Mouse (Mus musculus) common myeloid progenitor, adult 5-6 weeks (primary cell): ENCODE results near the gene Jchain. TPM values are rescaled to one million over a fixed set of nuclear protein-coding genes. Genes with fewer than 3 reads are reported as not detected.
"Not testable (repeated sequence)": the region's sequence is repeated elsewhere in the genome, so short reads cannot be mapped to it uniquely, and the experiment has no call there.

ENCODE experiments used
- ATAC-seq: replicated peaks from 2 replicates; pipeline ENCODE4 v1.8.0; 2016; ENCODE audit warnings: low read depth, mild to moderate bottlenecking, moderate TSS enrichment, inconsistent platforms; ENCODE audit not compliant: poor library complexity, severe bottlenecking
- total RNA-seq: library from RNA; stranded (forward); fragments of 200-1000, 187-1606 nt; gene quantifications from 2 replicates; pipeline ENCODE4 v1.2.3, GENCODE M21; 2017

The Jchain gene
- total RNA-seq = 2.8 TPM in 1 of 2 replicates, not detected in the other

GRCm38 (mm10) chr5:88527657-88528056, at the start of gene Jchain:
TSS of gene Jchain (minus strand) at chr5:88527891.
- no peak for ATAC-seq

- ATAC-seq = no peak
Measured at GRCm38 (mm10) chr5:88575506-88576338, 48.0 kb upstream of the Jchain start.

DNA sequence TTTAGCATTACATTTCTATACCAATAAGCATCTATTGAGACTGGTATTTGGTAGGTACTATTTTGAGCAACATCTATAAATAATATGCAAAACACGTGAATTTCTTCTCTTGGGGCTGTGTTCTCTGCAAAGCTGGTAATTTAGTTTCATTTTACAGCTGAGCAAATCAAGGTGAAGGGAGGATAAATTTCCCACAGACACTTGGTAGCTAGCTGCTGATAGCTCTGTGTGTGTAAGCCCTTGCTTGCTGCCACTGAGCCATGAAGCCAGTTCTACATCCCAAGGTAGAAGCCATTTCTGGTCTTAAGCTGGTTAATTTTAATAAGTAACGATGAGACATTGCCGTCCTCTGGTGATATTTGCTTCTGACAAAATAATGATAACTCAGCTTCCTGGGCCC, 47.1 kb upstream of the Jchain start:
- ATAC-seq = no peak

- ATAC-seq = no peak
Measured at GRCm38 (mm10) chr5:88569541-88569940, 41.9 kb upstream of the Jchain start.

DNA sequence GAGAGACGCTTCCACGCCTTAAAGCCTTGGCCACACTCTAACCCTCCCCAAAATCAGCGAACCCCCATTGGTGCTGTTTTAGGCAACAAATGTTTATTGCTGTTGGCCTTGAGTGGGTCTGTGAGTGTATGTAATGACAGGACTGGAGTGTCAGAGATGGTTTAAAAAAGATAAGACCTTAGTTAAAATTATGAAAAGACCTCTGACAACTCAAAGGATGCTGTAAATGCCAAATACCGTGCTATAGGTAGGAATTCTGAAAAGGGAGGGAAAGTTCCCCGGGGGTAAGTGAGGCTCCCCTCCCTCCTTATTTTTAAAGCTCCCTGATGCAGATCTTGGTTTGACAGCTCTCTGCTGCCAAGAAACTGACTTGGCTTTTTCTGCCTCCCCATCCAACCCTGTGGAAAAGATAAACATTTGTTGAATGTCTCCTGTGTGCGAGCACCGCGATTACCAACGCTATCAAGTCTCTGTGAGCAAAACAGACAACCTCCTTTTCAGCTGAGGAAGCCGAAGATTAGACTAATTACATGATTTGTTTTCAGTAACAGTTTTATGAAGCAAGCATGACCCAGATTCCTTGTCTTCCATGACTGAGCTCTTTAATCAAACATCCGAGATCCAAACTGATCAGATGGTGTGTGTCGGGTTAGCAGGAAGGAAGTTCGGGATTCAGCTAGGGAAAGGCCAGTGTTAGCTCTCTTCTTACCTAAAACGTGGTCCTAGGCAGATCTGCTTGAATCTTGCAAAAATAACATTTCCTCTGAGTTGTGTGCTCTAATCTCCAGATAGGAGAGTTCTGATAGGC, 38.5 kb upstream of the Jchain start:
- peak; percentile 53 for ATAC-seq

GRCm38 (mm10) chr5:88565148-88566033, 37.7 kb upstream of the Jchain start:
- ATAC-seq = peak; percentile 31

DNA sequence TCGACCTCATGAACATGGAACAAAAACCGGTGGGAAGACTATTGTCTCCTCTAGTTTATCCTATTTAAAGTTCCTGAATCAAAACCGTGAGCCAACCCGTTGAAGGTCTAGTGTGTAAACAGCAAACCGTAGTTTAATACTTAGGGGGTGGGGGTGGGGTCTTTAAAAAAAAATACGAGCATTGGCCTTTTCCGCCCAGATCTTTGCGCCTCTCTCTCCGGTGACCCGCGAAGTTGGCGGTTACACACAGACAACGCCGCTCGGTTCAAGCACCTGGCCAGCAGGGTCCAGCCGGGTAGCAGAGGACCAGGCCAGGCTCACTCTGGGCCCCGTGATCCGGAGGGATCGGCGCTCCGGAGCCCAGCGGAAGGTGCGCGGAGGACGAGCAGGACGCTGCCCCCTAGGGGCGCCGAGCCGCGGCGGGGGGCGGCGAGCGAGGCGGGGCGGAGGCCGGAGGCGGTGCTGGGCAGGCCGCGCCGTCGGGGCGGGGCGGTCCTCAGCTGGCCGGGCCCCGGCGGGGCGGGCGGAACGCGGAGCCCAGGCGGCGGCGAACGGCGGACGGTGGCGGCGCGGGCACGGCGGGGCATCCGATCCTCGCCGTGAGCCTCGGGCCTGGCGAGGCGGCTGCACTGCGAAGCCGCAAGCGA, 36.9 kb upstream of the Jchain start, which contains the start of gene Rufy3:
Gene Rufy3, plus strand, starts transcription at position 540 of the 647 bp plus-strand sequence.
- peak; percentile 78 for ATAC-seq

DNA sequence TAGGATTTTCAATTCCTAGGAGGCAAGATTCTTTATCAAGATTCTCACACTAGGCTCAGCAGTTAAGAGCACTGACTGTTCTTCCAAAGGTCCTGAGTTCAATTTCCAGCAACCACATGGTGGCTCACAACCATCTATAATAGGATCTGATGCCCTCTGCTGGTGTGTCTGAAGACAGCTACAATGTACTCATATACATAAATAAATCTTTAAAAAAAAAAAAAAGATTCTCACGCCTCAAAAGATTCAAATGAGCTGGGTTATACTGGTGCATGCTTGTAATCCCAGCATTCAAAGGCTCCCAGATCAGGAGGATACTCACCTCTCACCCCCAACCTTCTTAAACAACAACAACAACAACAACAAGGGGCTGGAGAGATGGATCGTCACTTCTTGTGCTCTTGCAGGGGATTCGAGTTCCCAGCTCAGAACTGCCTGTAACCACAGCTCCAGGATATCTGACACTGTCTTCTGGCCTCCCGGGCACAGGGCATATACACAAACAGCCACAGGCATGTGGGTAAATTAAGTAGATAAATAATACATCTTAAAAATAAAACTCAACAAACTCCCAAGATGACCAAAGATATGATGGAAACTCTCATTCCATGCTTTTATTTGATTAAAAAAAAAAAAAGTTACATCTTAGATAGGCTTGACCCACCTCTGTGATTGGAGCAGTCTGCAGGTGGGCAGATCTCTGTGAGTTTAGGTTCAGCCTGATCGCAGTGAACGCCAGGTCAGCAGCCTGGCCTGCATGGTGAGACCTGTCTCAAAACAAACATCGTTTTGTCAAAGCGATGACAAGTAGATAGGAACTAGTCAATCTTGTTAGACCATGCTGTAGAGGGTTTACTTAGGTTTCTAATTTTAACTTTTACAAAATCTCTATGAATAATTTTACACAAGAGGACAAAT, 35.4 kb upstream of the Jchain start:
- ATAC-seq = no peak

- ATAC-seq = no peak
Measured at GRCm38 (mm10) chr5:88561080-88561814, 33.6 kb upstream of the Jchain start.

DNA sequence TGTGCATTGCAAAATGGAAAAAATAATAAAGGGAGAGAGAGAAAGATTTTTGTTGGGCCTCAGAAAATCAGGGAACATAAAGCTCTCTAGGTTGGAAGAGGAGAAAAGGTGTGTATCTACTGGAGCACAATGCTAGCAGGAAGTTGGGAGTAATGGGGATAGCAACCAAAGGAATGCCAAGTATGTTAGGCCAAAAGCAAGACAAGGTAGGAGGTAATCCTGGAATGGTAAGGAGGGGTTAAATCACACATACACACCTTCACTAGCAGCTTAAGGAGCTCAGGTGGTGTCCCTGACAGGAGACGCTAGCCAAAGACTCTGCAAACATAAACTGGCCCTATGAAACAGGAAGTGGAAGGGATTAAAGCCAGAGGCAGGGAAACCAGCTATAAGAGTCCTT, 31.3 kb upstream of the Jchain start:
- ATAC-seq = no peak

GRCm38 (mm10) chr5:88554086-88554886, 26.6 kb upstream of the Jchain start, which contains the start of gene Utp3:
TSS of gene Utp3 (plus strand) at chr5:88554462.
- peak; percentile 95 for ATAC-seq

- peak; percentile 52 for ATAC-seq
Measured at GRCm38 (mm10) chr5:88553271-88554085, 25.8 kb upstream of the Jchain start.

GRCm38 (mm10) chr5:88545536-88545935, 17.8 kb upstream of the Jchain start:
- no peak for ATAC-seq

GRCm38 (mm10) chr5:88544411-88544810, 16.7 kb upstream of the Jchain start:
- ATAC-seq = not testable (repeated sequence)

DNA sequence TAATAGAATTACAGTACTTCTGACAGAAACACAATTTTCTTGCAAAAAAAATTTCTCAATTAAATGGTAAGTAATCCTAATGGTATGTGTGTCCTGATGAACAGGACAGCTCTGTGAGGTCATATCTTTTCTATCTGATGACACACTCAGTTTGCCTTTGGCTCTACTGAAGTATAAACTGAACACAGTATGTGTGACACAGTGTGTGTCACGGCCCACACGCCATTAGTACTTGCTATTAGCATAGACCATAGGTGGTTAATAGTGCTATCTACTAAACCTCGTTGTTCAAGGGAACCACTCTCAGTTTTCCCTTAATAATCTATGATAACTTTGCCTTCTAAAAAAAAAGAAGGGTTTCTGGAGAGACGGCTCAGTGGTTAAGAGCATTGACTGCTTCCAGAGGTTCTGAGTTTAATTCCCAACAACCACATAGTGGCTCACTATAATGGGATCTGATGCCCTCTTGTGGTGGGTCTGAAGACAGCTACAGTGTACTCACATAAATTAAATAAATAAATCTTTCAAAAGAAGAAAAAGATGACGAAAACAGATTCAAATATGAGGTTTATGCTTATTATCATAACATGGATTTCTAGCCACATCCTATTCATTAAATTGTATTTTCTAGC, 15.1 kb upstream of the Jchain start:
- ATAC-seq = peak; percentile 50; the same call in 1 of the 2 replicates

DNA sequence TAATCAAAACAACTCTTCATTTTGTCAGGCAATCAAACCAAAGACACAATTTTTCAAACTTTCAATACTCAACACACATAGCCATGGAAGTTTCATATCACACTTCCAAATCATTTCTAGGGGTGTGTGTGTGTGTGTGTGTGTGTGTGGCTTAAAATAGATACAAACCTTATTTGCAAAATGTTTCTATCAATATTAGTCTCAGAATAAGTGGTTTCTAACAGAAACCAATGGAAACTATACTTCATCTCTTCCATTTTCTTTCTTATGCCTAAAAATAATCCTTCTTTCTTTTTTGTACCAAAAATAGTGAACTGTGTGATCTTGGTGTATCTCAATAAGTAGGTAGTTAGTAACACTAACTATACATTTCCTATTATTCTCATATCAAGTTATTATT, 13.2 kb upstream of the Jchain start:
- no peak for ATAC-seq
